Mouse (Mus musculus) gastrocnemius, adult 8-10 months (tissue): Measurements from ENCODE around the gene Atp1b2. TPM values are rescaled to one million over a fixed set of nuclear protein-coding genes. Genes with fewer than 3 reads are reported as not detected.

ENCODE experiments used
- DNase-seq, 2 experiments: peaks; one replicate each; pipeline ENCODE4 v3.0.0; 2022; ENCODE audit warnings: low spot score in 2 of 2
- total RNA-seq, 4 experiments: library from RNA; stranded (reverse); gene quantifications; 2 replicates each; pipeline ENCODE4 v1.2.4; 2022

The Atp1b2 gene
- total RNA-seq, 4 experiments from 2014 or later: 333 to 372 (median 353) TPM

- DNase-seq: no peak
Measured at GRCm38 (mm10) chr11:69580572-69581146, 25.1 kb downstream of the Atp1b2 start.

DNA sequence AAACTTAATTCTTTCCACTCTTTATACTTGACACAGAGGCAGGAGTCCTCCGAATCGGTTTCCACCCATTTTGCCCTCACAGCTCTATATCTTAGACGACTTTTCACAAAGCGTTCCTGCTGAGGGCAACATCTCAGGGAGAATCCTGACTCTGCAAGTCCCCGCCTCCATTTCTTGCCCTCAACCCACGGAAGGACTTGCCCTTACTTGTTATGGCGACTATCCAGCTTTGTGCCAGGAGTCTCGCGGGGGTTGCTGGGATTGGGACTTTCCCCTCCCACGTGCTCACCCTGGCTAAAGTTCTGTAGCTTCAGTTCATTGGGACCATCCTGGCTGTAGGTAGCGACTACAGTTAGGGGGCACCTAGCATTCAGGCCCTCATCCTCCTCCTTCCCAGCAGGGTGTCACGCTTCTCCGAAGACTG is 25.6 kb downstream of the Atp1b2 start, which contains the start of the genes Wrap53 and Trp53:
Gene Wrap53 (minus strand): TSS at position 165 of the 424 bp plus-strand sequence.
Gene Trp53 (plus strand): TSS at position 269 of the 424 bp plus-strand sequence.
- peak; percentile 89 for DNase-seq

DNA sequence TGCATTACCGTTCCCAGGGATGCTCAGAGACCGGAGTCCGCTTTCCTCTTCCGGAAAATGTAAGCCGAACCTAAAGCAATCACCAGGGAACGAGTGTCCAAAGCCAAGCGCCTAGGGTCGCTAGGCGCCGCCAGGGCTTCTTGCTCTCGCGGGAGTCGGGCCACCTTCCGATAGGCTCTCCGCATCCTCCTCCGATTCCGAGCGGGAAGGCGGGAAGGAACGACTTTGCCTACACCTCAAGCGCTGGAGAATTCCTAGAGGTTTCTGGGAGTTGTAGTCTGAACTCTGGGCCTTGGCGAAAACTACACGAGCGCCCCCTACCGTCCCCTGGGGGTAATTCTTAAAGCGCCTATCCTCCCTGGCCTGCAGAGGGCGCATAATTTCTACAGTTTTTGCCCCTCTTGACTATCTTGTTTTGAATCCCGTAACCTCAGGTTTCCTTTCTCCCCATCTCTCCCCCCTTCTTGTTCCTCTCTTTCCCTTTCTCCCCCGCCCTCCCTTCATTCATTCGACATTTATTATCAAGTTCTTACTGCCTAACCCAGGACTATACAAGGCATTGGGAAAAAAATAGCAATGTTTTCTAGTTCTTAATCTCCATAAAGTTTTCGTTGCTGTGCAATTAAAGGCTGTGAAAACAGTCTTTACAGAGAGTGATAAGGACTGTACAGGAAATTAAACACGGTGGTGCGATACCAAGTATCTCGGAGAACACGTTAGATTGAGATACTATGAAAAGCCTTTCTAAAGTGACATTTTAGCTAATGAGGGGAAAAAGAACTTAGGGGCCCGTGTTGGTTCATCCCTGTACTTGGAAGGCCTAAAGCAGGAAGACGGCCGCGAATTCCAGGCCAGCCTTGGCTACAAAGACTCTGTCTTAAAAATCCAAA is 26.4 kb downstream of the Atp1b2 start:
- DNase-seq: peak; percentile 97 to 98

- DNase-seq: no peak
Measured at GRCm38 (mm10) chr11:69578301-69578700, 27.4 kb downstream of the Atp1b2 start.

GRCm38 (mm10) chr11:69576307-69576706 is 29.4 kb downstream of the Atp1b2 start:
- no peak for DNase-seq

GRCm38 (mm10) chr11:69575220-69575619 is 30.5 kb downstream of the Atp1b2 start:
- DNase-seq: no peak

- no peak for DNase-seq
Measured at GRCm38 (mm10) chr11:69565131-69565530, 40.6 kb downstream of the Atp1b2 start.

DNA sequence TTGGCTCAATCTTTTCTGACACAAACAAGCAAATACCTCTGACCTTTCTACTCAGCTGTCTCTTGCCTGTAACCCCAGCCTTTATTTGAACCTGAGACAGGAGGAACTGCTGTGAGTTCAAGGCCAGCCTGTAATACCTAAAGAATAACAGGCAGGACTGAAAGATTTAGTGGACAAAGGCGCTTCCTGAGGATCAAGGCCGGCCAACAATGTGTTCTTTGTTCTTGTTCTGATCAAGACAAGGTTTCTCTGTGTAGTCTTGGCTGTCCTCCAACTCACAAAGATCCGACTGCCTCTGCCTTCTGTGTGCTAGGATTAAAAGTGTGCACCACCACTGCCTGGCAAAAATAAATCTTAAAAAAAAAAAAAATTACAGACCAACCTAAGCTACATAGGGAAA is 41.4 kb downstream of the Atp1b2 start:
- DNase-seq: no peak

GRCm38 (mm10) chr11:69563373-69563772 is 42.4 kb downstream of the Atp1b2 start:
- no peak for DNase-seq

- DNase-seq: no peak
Measured at GRCm38 (mm10) chr11:69560896-69561854, 44.6 kb downstream of the Atp1b2 start.

- DNase-seq: no peak
Measured at GRCm38 (mm10) chr11:69559851-69560765, 45.6 kb downstream of the Atp1b2 start, which contains the start of gene Efnb3. Gene Efnb3, minus strand, starts transcription at chr11:69560205.

DNA sequence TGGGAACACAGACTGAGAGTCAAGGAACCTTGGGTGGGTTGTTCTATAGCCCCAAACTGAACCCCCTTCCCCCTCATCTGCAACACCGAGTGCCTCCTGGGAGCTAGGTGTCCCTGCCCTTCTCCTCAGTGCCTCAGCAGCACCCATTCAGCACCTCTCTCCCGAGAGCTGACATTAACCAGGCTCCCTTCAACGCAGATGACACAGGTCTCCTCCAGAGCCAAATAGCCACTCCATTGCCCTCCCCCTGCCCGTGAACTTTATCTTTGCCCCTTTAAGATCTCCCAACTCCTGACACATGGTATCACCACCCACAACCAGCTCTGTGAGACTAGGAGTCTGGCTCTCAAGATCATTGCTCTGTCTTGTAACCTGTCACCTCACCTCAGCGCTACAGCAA is 46.6 kb downstream of the Atp1b2 start:
- no peak for DNase-seq

DNA sequence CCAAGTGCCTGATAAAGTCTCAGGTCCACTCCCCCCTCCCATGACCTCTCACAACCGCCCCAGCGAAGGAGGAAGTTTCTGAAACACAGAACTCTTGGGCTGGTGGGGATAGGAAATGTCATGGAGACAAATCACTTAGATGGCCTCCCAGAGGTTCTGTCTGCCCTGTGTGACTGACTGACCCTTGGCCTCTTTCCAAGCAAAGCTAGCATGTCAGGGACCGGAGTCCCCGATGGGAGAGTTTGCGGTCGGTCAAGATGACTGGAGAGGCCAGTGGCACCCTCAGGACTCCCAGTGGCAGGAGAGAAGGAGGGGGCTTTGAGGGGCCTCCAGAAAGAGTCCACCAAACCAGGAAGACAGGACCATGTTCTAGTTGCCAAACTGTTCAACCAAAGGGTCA is 47.0 kb downstream of the Atp1b2 start:
- DNase-seq: no peak

- no peak for DNase-seq
Measured at GRCm38 (mm10) chr11:69557381-69557958, 48.3 kb downstream of the Atp1b2 start.

GRCm38 (mm10) chr11:69554539-69555140 is 51.1 kb downstream of the Atp1b2 start:
- no peak for DNase-seq

GRCm38 (mm10) chr11:69553341-69553721 is 52.4 kb downstream of the Atp1b2 start:
- DNase-seq: no peak

GRCm38 (mm10) chr11:69552622-69553340 is 53.0 kb downstream of the Atp1b2 start:
- no peak for DNase-seq

DNA sequence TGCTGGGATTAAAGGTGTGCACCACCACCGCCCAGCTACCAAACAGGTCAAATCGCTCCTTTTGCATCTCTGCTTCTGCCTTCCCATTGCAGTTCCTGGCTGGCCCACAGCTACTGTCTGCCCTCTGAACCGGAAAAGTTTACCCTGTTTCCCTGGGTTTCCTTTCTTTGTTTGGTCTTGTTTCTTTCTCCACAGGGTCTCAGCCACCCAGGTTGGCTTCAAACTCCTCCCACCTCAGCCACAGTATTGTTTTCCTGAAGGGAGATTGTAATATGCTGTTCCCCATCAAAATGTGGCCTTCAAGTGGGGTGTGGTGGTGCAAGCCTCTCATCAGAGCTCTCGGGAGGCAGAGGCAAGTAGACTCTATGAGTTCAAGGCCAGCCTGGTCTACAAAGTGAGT is 54.4 kb downstream of the Atp1b2 start:
- DNase-seq: no peak
